Mouse (Mus musculus) lung, postnatal 0 days (tissue): ENCODE data around the gene Ist1. TPM values are rescaled to one million over a fixed set of nuclear protein-coding genes. Genes with fewer than 3 reads are reported as not detected.

ENCODE experiments used
- ATAC-seq: fragments of 200-750 bp; cut with Nextera tagmentation; 2 replicates; pipeline ENCODE4 v1.8.0; 2017; ENCODE audit warnings: moderate library complexity
- DNase-seq: peaks from one replicate; pipeline ENCODE4 v3.0.0-alpha.2; 2016; ENCODE audit warnings: low spot score
- H3K27ac ChIP-seq: fragments of 300-500 bp; sonication (generic); 2 replicates; pipeline ENCODE4 v1.5.1; 2014; ENCODE audit warnings: antibody characterized with exemption, mild to moderate bottlenecking, low read length, mixed read lengths
- H3K27me3 ChIP-seq: fragments of 300-500 bp; sonication (generic); replicated peaks from 2 replicates; pipeline ENCODE4 v1.6.1; 2014; ENCODE audit warnings: low read length, mixed read lengths; ENCODE audit not compliant: insufficient read depth
- H3K36me3 ChIP-seq: fragments of 300-500 bp; sonication (generic); 2 replicates; pipeline ENCODE4 v1.6.1; 2014; ENCODE audit warnings: low read length, mixed read lengths; ENCODE audit not compliant: insufficient read depth
- H3K4me1 ChIP-seq: fragments of 300-500 bp; sonication (generic); 2 replicates; pipeline ENCODE4 v1.6.1; 2014; ENCODE audit warnings: antibody characterized with exemption, low read depth, low read length, mixed read lengths; ENCODE audit not compliant: insufficient read depth
- H3K4me2 ChIP-seq: fragments of 300-500 bp; sonication (generic); replicated peaks from 2 replicates; pipeline ENCODE4 v1.6.1; 2014; ENCODE audit warnings: low read depth, mild to moderate bottlenecking, low read length, moderate library complexity, mixed read lengths
- H3K4me3 ChIP-seq: fragments of 300-500 bp; sonication (generic); 2 replicates; pipeline ENCODE4 v1.5.1; 2014; ENCODE audit warnings: low read depth, low read length
- H3K9ac ChIP-seq: fragments of 300-500 bp; sonication (generic); replicated peaks from 2 replicates; pipeline ENCODE4 v1.6.1; 2014; ENCODE audit warnings: low read depth, mild to moderate bottlenecking
- H3K9me3 ChIP-seq: fragments of 300-500 bp; sonication (generic); 2 replicates; pipeline ENCODE4 v1.6.1; 2016; ENCODE audit warnings: low read length, mixed read lengths
- CTCF ChIP-seq: IDR thresholded peaks from 2 replicates; pipeline ENCODE4 v1.5.1; 2016; ENCODE audit warnings: antibody characterized with exemption, mild to moderate bottlenecking
- EP300 ChIP-seq: IDR thresholded peaks from 2 replicates; pipeline ENCODE4 v1.6.1; 2016; ENCODE audit warnings: antibody characterized with exemption, mild to moderate bottlenecking, control low read depth
- WGBS: fragments of 180-500 bp; shearing (Covaris S2); extraction: QIAGEN DNeasy Blood & Tissue Kit; methylation state at CpG from one replicate; pipeline ENCODE4 v1.1.7; 2014; 5-methylcytosine and 5-hydroxymethylcytosine counted together
- polyA plus RNA-seq: library from polyadenylated mRNA; unstranded; fragments of >200 nt; fragmentation: Nextera tagmentation; extraction: Ambion mirVana; gene quantifications from 2 replicates; pipeline ENCODE4 v1.2.1, GENCODE M21; 2015

Ist1 gene
- polyA plus RNA-seq, result 91.3 and 105 TPM in 2 replicates

- H3K9ac ChIP-seq, result peak within 1 kb of the TSS; percentile 89
- no peaks in the 10 kb centered on the region for H3K27me3 ChIP-seq
- peak within 1 kb of the TSS; percentile 85 for H3K27ac ChIP-seq
- DNase-seq (peak; percentile 97), ATAC-seq (peak; percentile 99)
- H3K4me3 ChIP-seq, result peak within 1 kb of the TSS; percentile 98
- H3K9me3 ChIP-seq, result no peaks in the 10 kb centered on the region
- H3K4me1 ChIP-seq, result peaks cover 7% of the 10 kb centered on the region
- peak within 1 kb of the TSS; percentile 62 for H3K4me2 ChIP-seq
- no peak; the same call in 1 of the 2 replicates for TF ChIP-seq CTCF
- peak; percentile 74 for TF ChIP-seq EP300
- H3K36me3 ChIP-seq, result no peaks in the 10 kb centered on the region
- WGBS, result 2% methylated on average over 56 of the region's 57 CpGs
These were observed at the start of gene Ist1 for GRCm38 (mm10) chr8:109693146-109693900. Ist1 (minus strand) TSS chr8:109693260.

- peaks cover 6% of the 10 kb centered on the region; the same call in 1 of the 2 replicates for H3K4me1 ChIP-seq
- peak overlapping the region; percentile 97; the same call in 1 of the 2 replicates for H3K4me3 ChIP-seq
- H3K4me2 ChIP-seq, result peak overlapping the region; percentile 84; the same call in 1 of the 2 replicates
- H3K9ac ChIP-seq, result no peak overlapping the region
- ATAC-seq (no peak), DNase-seq (no peak)
- H3K9me3 ChIP-seq, result no peaks in the 10 kb centered on the region
- H3K36me3 ChIP-seq, result peaks cover 11% of the 10 kb centered on the region; the same call in 1 of the 2 replicates
- WGBS, result 89% methylated on average over 1 of the region's 1 CpGs
- no peak for TF ChIP-seq EP300
- TF ChIP-seq CTCF, result no peak
- no peaks in the 10 kb centered on the region for H3K27me3 ChIP-seq
- H3K27ac ChIP-seq, result no peak overlapping the region
These were observed 45.0 kb upstream of the Ist1 start for GRCm38 (mm10) chr8:109738049-109738380.

- ATAC-seq (peak; percentile 92), DNase-seq (peak; percentile 83)
- TF ChIP-seq EP300, result no peak
- TF ChIP-seq CTCF, result peak; percentile 79
- Histone ChIP-seq H3K27ac (peak within 1 kb of the TSS; percentile 79), H3K4me1 (peaks cover 6% of the 10 kb centered on the region; the same call in 1 of the 2 replicates), H3K36me3 (peaks cover 11% of the 10 kb centered on the region; the same call in 1 of the 2 replicates), H3K4me3 (peak within 1 kb of the TSS; percentile 97), H3K27me3 (no peaks in the 10 kb centered on the region), H3K4me2 (peak within 1 kb of the TSS; percentile 84), H3K9me3 (no peaks in the 10 kb centered on the region), H3K9ac (peak within 1 kb of the TSS; percentile 94)
- WGBS, result 2% methylated on average over 57 of the region's 59 CpGs
These were observed 44.4 kb upstream of the Ist1 start, which contains the start of gene Atxn1l for GRCm38 (mm10) chr8:109737237-109738048. Atxn1l (minus strand) TSS chr8:109737739.

GRCm38 (mm10) chr8:109736819-109737218 is 43.8 kb upstream of the Ist1 start:
- no peaks in the 10 kb centered on the region for H3K27me3 ChIP-seq
- peak overlapping the region; percentile 94 for H3K9ac ChIP-seq
- H3K4me3 ChIP-seq, result peak overlapping the region; percentile 97
- H3K9me3 ChIP-seq, result no peaks in the 10 kb centered on the region
- H3K27ac ChIP-seq, result peak overlapping the region; percentile 79
- H3K4me1 ChIP-seq, result peaks cover 6% of the 10 kb centered on the region; the same call in 1 of the 2 replicates
- DNase-seq, result no peak
- H3K36me3 ChIP-seq, result peaks cover 13% of the 10 kb centered on the region; the same call in 1 of the 2 replicates
- WGBS, result 8% methylated on average over 8 of the region's 8 CpGs
- 0 out of 2 replicates have a peak, but pooled peaks have one; percentile 5 for ATAC-seq
- TF ChIP-seq CTCF (no peak), EP300 (no peak)
- peak overlapping the region; percentile 84 for H3K4me2 ChIP-seq

- H3K36me3 ChIP-seq, result peaks cover 15% of the 10 kb centered on the region; the same call in 1 of the 2 replicates
- no peak overlapping the region for H3K4me3 ChIP-seq
- TF ChIP-seq CTCF, result no peak
- no peak for TF ChIP-seq EP300
- H3K9ac ChIP-seq, result no peak overlapping the region
- H3K27me3 ChIP-seq, result no peaks in the 10 kb centered on the region
- H3K4me1 ChIP-seq, result peaks cover 6% of the 10 kb centered on the region; the same call in 1 of the 2 replicates
- no peak for ATAC-seq
- no peaks in the 10 kb centered on the region for H3K9me3 ChIP-seq
- H3K4me2 ChIP-seq, result no peak overlapping the region
- H3K27ac ChIP-seq, result no peak overlapping the region
- WGBS, result 70% methylated on average over 3 of the region's 3 CpGs
- DNase-seq, result no peak
These were observed 41.0 kb upstream of the Ist1 start for GRCm38 (mm10) chr8:109734018-109734417.

GRCm38 (mm10) chr8:109731012-109731411 is 38.0 kb upstream of the Ist1 start:
- H3K4me1 ChIP-seq, result peaks cover under 1% of the 10 kb centered on the region; the same call in 1 of the 2 replicates
- H3K27ac ChIP-seq, result no peak overlapping the region
- DNase-seq, result no peak
- no peaks in the 10 kb centered on the region for H3K27me3 ChIP-seq
- H3K4me3 ChIP-seq, result no peak overlapping the region
- no peak overlapping the region for H3K9ac ChIP-seq
- H3K4me2 ChIP-seq, result no peak overlapping the region
- no peaks in the 10 kb centered on the region for H3K9me3 ChIP-seq
- ATAC-seq, result no peak
- WGBS, result 78% methylated on average over 3 of the region's 3 CpGs
- no peak for TF ChIP-seq CTCF
- peaks cover 17% of the 10 kb centered on the region; the same call in 1 of the 2 replicates for H3K36me3 ChIP-seq
